Mouse (Mus musculus) embryonic facial prominence, embryonic 12.5 days (tissue): ENCODE measurements around the gene Coro1a. TPM values are rescaled to one million over a fixed set of nuclear protein-coding genes. Genes with fewer than 3 reads are reported as not detected.
A peak's percentile ranks its signal among the peaks of the same experiment; 100 is the strongest.

Experiments
- ATAC-seq: fragments of 200-750 bp; cut with Nextera tagmentation; 2 replicates; pipeline ENCODE4 v1.8.0; 2017; ENCODE audit not compliant: insufficient number of reproducible peaks, insufficient read depth, low FRiP score, low TSS enrichment
- H3K27ac ChIP-seq: fragments of 300-500 bp; sonication (generic); 2 replicates; pipeline ENCODE4 v1.5.1; 2016; ENCODE audit warnings: mild to moderate bottlenecking
- H3K27me3 ChIP-seq: fragments of 300-500 bp; sonication (generic); 2 replicates; pipeline ENCODE4 v1.6.1; 2016; ENCODE audit warnings: mild to moderate bottlenecking, moderate library complexity
- H3K36me3 ChIP-seq: fragments of 300-500 bp; sonication (generic); 2 replicates; pipeline ENCODE4 v1.6.1; 2016; ENCODE audit warnings: mild to moderate bottlenecking
- H3K4me1 ChIP-seq: fragments of 300-500 bp; sonication (generic); 2 replicates; pipeline ENCODE4 v1.6.1; 2016
- H3K4me2 ChIP-seq: fragments of 300-500 bp; sonication (generic); replicated peaks from 2 replicates; pipeline ENCODE4 v1.6.1; 2016; ENCODE audit warnings: mild to moderate bottlenecking, moderate library complexity
- H3K4me3 ChIP-seq: fragments of 300-500 bp; sonication (generic); 2 replicates; pipeline ENCODE4 v1.5.1; 2016; ENCODE audit warnings: mild to moderate bottlenecking
- H3K9ac ChIP-seq: fragments of 300-500 bp; sonication (generic); 2 replicates; pipeline ENCODE4 v1.6.1; 2016; ENCODE audit warnings: mild to moderate bottlenecking, moderate library complexity
- H3K9me3 ChIP-seq: fragments of 300-500 bp; sonication (generic); 2 replicates; pipeline ENCODE4 v1.6.1; 2016; ENCODE audit warnings: mild to moderate bottlenecking, moderate library complexity
- WGBS: fragments of 180-500 bp; shearing (Covaris S2); methylation state at CpG from one replicate; pipeline ENCODE4 v1.1.7; 2016; 5-methylcytosine and 5-hydroxymethylcytosine counted together
- polyA plus RNA-seq: library from polyadenylated mRNA; unstranded; fragments of >200 nt; fragmentation: Nextera tagmentation; extraction: Ambion mirVana; gene quantifications from 2 replicates; pipeline ENCODE4 v1.2.1, GENCODE M21; 2016

Gene Coro1a
- polyA plus RNA-seq: 37.8 and 39.0 TPM in 2 replicates

DNA sequence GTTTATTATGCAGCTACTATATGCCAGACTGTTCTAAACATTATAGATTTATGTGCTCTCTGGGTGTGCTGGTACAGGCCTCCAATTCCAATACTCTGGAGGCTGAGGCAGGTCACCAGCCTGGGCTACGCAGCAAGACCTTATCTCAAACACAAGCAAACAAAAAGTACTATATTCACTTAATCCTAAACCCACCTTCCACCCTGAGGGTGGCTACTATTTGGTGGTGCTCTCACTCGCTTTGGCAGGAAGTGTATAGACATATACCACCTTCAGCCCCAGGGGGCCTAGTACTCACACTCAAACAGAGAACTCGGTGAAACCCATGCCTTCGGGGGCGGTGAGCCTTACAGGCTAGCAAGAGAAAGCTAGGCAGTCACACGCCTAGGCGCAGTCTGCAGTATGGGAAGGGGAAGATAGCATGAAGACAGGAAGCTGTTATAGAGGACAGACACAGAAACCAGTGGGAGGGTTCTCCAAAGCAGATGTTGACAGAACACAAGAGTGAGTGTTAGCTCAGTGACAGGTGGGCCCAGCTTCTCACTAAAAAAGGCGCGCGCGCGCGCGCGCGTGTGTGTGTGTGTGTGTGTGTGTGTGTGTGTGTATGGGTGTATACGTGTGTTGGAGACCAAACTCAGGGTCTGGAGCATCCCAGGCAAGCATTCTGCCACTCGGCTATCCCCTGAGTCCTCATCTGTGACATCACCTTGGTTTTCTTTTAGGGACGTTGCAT, at the start of gene Coro1a:
Gene Coro1a, minus strand, starts transcription at position 346 of the 733 bp plus-strand sequence.
- no peak within 1 kb of the TSS for H3K9ac ChIP-seq
- 91% methylated on average over 19 of the region's 19 CpGs for WGBS

DNA sequence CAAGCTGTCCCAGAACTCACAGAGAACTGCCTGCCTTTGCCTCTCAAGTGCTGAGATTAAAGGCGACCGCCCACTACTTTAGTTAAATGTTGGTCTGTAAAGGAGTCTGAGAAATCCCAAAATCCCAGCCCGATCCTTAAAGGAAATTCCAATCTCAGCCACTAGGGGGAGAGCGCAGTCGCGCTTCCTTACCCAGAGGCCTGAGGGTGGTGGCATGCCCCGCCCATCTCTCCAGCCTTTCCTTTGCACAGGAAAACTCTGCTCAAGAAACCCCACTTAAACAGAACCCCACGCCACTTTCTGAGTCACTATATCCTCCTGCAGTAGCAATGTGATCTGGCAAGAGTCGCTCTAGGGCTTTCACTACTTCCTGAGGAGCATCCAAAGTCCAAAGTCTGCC, 47.3 kb upstream of the Coro1a start:
- no peak overlapping the region for H3K4me3 ChIP-seq
- H3K27ac ChIP-seq: no peak overlapping the region
- H3K4me1 ChIP-seq: 0 out of 2 replicates have a peak, but pooled peaks cover 3% of the 10 kb centered on the region
- H3K36me3 ChIP-seq: no peaks in the 10 kb centered on the region
- under 1% methylated on average over 9 of the region's 9 CpGs for WGBS
- 0 out of 2 replicates have a peak, but pooled peaks have one; percentile 41 for ATAC-seq
- no peak overlapping the region for H3K9ac ChIP-seq
- H3K9me3 ChIP-seq: no peaks in the 10 kb centered on the region
- H3K27me3 ChIP-seq: no peaks in the 10 kb centered on the region
- H3K4me2 ChIP-seq: no peak overlapping the region

More for the DNA sequence above, at the start of gene Coro1a:
- no peak within 1 kb of the TSS for H3K4me2 ChIP-seq
- no peak for ATAC-seq
- H3K9me3 ChIP-seq: peaks cover 5% of the 10 kb centered on the region; the same call in 1 of the 2 replicates
- no peak within 1 kb of the TSS for H3K4me3 ChIP-seq
- H3K4me1 ChIP-seq: peaks cover 12% of the 10 kb centered on the region
- peaks cover 25% of the 10 kb centered on the region for H3K27me3 ChIP-seq
- H3K36me3 ChIP-seq: no peaks in the 10 kb centered on the region
- no peak within 1 kb of the TSS for H3K27ac ChIP-seq

DNA sequence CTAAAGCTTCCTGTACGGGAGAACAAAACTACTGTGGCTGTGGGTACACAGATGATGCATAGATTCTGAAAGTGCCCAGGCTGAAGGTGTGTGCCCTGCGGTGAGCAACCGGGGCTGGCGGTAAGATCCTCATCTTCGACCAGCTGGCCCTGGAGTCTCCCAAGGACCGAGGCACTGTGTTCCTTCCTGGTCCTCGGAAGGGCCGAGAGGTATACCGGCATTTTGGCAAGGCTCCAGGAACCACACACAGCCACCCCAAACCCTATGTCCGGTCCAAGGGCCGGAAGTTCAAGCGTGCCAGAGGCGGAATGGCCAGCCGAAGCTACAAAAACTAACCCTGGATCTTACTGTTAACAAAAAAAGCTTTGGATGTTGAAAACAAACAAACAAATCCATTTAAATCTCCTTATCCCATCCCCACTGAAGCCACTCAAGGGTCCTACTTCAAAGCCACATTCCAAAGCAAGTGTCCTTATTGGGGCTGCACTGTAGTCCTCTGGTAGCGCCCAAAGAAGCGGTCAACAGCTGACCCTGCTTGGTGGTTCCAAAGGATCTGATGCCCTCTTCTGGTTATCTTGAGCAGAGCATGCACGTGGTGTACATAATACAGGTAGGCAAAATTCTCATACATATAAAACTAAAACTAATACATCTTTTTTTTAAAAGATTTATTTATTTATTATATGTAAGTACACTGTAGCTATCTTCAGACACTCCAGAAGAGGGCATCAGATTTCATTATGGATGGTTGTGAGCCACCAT, 42.2 kb upstream of the Coro1a start:
- H3K9me3 ChIP-seq: no peaks in the 10 kb centered on the region
- H3K4me1 ChIP-seq: no peaks in the 10 kb centered on the region
- no peaks in the 10 kb centered on the region for H3K27me3 ChIP-seq
- H3K9ac ChIP-seq: no peak overlapping the region
- WGBS: 96% methylated on average over 17 of the region's 17 CpGs
- H3K27ac ChIP-seq: no peak overlapping the region
- ATAC-seq: no peak
- no peak overlapping the region for H3K4me3 ChIP-seq
- no peak overlapping the region for H3K4me2 ChIP-seq
- H3K36me3 ChIP-seq: no peaks in the 10 kb centered on the region

DNA sequence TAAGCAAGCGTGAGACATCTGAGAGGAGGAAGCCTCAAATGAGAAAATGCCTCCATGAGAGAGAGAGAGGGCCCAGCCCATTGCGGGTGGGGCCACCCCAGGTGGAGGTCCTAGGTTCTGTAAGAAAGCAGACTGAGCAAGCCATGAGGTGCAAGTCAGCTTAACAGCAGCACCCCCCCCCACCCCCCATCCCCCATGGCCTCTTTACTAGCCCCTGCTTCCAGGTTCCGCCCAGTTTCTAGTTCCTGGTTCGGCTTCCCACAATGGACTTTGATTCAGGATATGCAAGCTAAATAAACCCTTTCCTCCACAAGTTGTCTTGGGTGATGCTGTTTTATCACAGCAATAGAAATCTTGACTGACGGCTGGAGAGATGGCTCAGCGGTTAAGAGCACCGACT, 41.2 kb upstream of the Coro1a start:
- Histone ChIP-seq H3K27ac (no peak overlapping the region), H3K4me1 (no peaks in the 10 kb centered on the region), H3K4me3 (no peak overlapping the region), H3K27me3 (no peaks in the 10 kb centered on the region), H3K9me3 (no peaks in the 10 kb centered on the region), H3K36me3 (no peaks in the 10 kb centered on the region), H3K9ac (no peak overlapping the region; the same call in 1 of the 2 replicates), H3K4me2 (no peak overlapping the region)
- ATAC-seq: no peak
- 76% methylated on average over 7 of the region's 7 CpGs for WGBS

DNA sequence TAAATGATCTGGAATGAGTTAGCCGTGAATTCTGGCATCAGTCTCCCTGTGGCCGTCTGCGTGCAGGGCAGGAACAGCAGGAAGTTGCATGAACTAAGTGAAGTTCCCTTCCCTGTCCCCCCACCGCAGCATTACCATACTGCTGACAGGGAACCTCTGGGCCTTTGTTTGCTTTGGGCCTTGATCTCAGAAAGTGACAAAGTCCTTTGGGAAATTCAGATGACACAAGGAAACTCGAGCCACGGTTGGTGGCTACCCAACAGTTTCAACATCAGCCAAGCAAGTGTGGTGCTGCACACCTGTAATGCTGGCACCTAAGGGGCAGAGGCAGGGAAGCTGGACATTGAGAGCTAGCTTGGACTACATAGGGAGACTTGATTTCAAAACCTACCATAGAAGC, 39.2 kb upstream of the Coro1a start:
- H3K9me3 ChIP-seq: no peaks in the 10 kb centered on the region
- no peak overlapping the region for H3K4me3 ChIP-seq
- H3K36me3 ChIP-seq: no peaks in the 10 kb centered on the region
- no peaks in the 10 kb centered on the region for H3K4me1 ChIP-seq
- no peaks in the 10 kb centered on the region for H3K27me3 ChIP-seq
- H3K9ac ChIP-seq: no peak overlapping the region
- H3K4me2 ChIP-seq: no peak overlapping the region
- no peak for ATAC-seq
- WGBS: 22% methylated on average over 6 of the region's 6 CpGs
- H3K27ac ChIP-seq: no peak overlapping the region

DNA sequence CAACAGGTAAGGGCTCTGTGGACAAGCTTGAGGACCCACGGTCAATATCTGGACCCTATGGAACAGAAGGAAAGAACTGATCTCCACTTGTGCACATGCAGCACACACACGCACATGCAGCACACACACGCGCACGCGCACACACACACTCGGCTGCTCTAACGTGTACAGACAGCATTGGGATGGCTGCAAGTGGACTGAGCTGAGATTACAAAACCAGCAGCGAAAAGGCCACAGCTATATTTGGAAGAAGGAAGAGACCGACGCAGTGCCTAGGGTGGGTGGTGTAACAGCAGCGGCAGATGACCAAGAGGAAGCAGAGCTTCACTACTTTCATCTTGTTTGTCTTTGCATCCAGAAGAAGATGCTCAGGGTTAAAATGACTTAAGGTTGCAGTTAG, 38.5 kb upstream of the Coro1a start:
- no peak overlapping the region for H3K4me2 ChIP-seq
- H3K9me3 ChIP-seq: no peaks in the 10 kb centered on the region
- no peak overlapping the region for H3K27ac ChIP-seq
- WGBS: 89% methylated on average over 12 of the region's 12 CpGs
- no peaks in the 10 kb centered on the region for H3K27me3 ChIP-seq
- H3K4me1 ChIP-seq: no peaks in the 10 kb centered on the region
- H3K9ac ChIP-seq: no peak overlapping the region
- no peak overlapping the region for H3K4me3 ChIP-seq
- no peaks in the 10 kb centered on the region for H3K36me3 ChIP-seq
- no peak for ATAC-seq

DNA sequence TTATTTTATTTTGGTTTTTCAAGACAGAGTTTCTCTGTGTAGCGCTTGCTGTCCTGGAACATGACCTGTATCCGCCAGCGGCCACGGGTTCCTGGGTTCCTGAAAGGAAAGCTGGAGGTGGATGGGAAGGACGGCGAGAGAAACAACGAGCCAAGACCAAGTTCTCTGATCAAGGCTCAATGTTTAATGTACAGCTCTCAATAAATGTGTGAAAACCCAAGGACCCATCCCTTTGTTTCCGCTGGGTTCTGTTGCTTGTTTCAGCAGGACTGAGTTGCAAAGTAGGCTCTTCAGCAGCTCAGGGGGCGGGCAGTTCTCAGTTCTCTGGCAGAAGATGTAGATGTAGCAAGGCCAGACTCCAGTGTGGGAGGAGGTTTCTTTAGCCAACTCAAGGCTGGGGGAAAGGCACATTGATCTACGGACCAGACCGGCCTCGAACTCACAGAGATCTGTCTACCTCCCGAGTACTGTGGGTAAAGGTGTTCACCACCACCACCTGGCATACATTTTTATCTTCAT, 34.4 kb upstream of the Coro1a start:
- H3K27me3 ChIP-seq: no peaks in the 10 kb centered on the region
- H3K4me2 ChIP-seq: no peak overlapping the region
- H3K27ac ChIP-seq: no peak overlapping the region
- H3K4me3 ChIP-seq: no peak overlapping the region
- H3K36me3 ChIP-seq: no peaks in the 10 kb centered on the region
- 90% methylated on average over 13 of the region's 13 CpGs for WGBS
- no peaks in the 10 kb centered on the region for H3K9me3 ChIP-seq
- no peak for ATAC-seq
- H3K9ac ChIP-seq: no peak overlapping the region
- no peaks in the 10 kb centered on the region; the same call in 1 of the 2 replicates for H3K4me1 ChIP-seq

DNA sequence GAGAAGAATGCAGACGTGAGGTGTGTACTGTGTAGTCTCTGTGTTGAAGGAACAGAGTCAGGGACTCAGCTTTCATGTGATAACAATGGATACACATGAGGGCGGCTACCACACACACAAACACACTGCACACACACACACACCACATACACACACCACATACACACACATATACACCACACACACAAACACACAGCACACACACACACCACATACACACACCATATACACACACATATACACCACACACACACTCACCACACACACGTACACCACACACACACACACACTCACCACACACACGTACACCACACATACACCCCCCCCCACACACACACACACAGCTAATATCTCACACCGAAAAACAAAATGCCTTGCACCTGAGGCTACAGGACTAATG, 33.9 kb upstream of the Coro1a start:
- Histone ChIP-seq H3K36me3 (no peaks in the 10 kb centered on the region), H3K4me2 (no peak overlapping the region), H3K4me1 (no peaks in the 10 kb centered on the region; the same call in 1 of the 2 replicates), H3K27ac (no peak overlapping the region), H3K27me3 (no peaks in the 10 kb centered on the region), H3K9ac (no peak overlapping the region), H3K4me3 (no peak overlapping the region), H3K9me3 (no peaks in the 10 kb centered on the region)
- WGBS: 82% methylated on average over 5 of the region's 5 CpGs
- 0 out of 2 replicates have a peak, but pooled peaks have one; percentile 47 for ATAC-seq

DNA sequence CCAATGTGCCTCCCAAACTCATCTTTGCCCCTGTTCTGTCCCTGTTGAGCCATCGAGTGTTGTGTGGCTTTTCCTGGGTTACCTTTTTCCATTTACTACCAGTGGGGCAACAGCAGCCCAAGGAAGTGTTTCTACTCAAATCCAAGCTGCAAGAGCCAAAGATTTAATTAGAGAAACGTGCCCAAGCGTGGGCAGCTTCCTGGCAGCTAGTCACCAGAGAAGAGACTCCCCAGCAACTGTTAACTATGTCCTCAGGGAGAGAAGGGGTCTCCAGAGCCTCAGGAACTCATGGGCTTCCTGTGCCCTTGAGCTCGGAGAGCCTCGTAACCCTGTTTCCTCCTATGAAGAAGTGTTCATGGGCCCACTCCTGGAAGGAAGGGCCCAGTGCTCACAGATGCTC, 33.4 kb upstream of the Coro1a start:
- no peak for ATAC-seq
- WGBS: 68% methylated on average over 5 of the region's 5 CpGs
- H3K27ac ChIP-seq: no peak overlapping the region

DNA sequence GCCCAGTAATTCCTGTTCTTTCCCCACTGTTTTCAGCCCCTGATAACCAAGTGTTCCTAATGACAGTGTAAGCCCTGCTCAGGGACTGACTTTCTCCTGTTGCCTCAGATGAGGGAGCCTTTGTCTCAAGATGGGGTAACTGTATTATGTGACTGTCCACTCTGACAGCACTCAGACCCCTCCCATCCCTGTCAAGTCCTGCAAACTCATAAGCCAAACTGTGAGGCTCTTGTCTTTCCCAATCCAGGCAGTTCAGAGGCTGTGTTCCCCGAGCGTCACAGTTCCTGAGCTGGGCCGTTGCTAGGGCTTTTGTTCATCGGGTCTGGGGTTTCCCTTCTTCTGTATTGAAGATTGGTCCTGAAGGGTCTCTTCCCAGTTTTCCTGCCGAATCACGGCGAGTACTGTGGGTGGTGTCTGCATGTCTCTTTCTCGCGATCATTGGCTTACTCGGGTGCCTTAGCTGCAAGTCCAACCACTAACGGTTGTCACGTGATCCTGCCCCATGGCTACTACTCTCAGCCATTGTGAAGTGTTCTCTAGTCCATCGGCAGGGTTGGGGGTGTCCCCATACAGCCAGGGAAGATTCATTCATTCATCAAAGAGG, 32.6 kb upstream of the Coro1a start:
- ATAC-seq: no peak
- no peaks in the 10 kb centered on the region for H3K9me3 ChIP-seq

More for the DNA sequence above, 33.4 kb upstream of the Coro1a start:
- no peaks in the 10 kb centered on the region; the same call in 1 of the 2 replicates for H3K4me1 ChIP-seq
- no peaks in the 10 kb centered on the region for H3K36me3 ChIP-seq
- H3K27me3 ChIP-seq: no peaks in the 10 kb centered on the region
- no peak overlapping the region for H3K4me2 ChIP-seq
- no peak overlapping the region for H3K9ac ChIP-seq
- no peak overlapping the region for H3K4me3 ChIP-seq
- no peaks in the 10 kb centered on the region for H3K9me3 ChIP-seq

DNA sequence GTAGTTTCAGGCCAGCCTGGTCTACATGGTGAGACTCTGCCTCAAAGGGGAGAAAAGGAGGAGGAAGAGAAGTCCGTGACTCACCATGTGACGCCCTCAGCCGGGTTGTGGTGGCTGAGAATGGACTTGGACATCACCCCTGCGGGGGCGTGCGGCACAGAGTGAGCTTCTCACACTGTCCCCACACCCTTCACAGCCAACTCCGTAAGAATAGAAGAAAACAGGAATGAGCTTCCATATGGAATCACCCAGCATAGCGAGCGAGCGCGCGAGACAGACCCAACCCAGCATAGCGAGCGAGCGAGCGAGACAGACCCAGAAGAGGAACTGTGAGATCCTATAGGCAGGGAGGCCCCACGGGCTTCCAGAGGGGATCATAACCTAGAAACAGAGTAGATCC, 32.0 kb upstream of the Coro1a start:
- H3K27me3 ChIP-seq: no peaks in the 10 kb centered on the region
- ATAC-seq: no peak
- no peak overlapping the region for H3K9ac ChIP-seq
- H3K9me3 ChIP-seq: no peaks in the 10 kb centered on the region
- H3K4me1 ChIP-seq: no peaks in the 10 kb centered on the region; the same call in 1 of the 2 replicates
- no peak overlapping the region for H3K27ac ChIP-seq
- H3K36me3 ChIP-seq: no peaks in the 10 kb centered on the region
- no peak overlapping the region for H3K4me3 ChIP-seq
- WGBS: 88% methylated on average over 17 of the region's 17 CpGs
- H3K4me2 ChIP-seq: no peak overlapping the region

More for the DNA sequence above, 32.6 kb upstream of the Coro1a start:
- Histone ChIP-seq H3K27me3 (no peaks in the 10 kb centered on the region), H3K4me3 (no peak overlapping the region), H3K9ac (no peak overlapping the region), H3K4me2 (no peak overlapping the region), H3K36me3 (no peaks in the 10 kb centered on the region), H3K4me1 (no peaks in the 10 kb centered on the region; the same call in 1 of the 2 replicates), H3K27ac (no peak overlapping the region)
- 78% methylated on average over 13 of the region's 13 CpGs for WGBS
